Mouse (Mus musculus) heart, embryonic 14.5 days (tissue): ENCODE data around the gene Tmem230. TPM values are rescaled to one million over a fixed set of nuclear protein-coding genes. Genes with fewer than 3 reads are reported as not detected.
A peak's percentile ranks its signal among the peaks of the same experiment; 100 is the strongest.
"Not testable (repeated sequence)": the region's sequence is repeated elsewhere in the genome, so short reads cannot be mapped to it uniquely, and the experiment has no call there.

ENCODE experiments used
- ATAC-seq: fragments of 200-750 bp; cut with Nextera tagmentation; 2 replicates; pipeline ENCODE4 v1.8.0; 2017; ENCODE audit warnings: low read depth, moderate TSS enrichment; ENCODE audit not compliant: insufficient number of reproducible peaks, insufficient read depth, low FRiP score
- H3K27ac ChIP-seq, 2 experiments: fragments of 200-500 bp in 1 of 2; fragments of 300-500 bp in 1 of 2; sonication (generic) in 1 of 2; replicated peaks in 1 of 2; 2 replicates each; pipeline ENCODE4 v1.5.1; 2012 to 2014; ENCODE audit warnings: low read depth in 2 of 2, low read length in 2 of 2, control low read depth in 1 of 2, mild to moderate bottlenecking in 1 of 2, mixed read lengths in 1 of 2; ENCODE audit not compliant: control insufficient read depth in 1 of 2, insufficient read depth in 1 of 2
- H3K27me3 ChIP-seq: fragments of 300-500 bp; sonication (generic); 2 replicates; pipeline ENCODE4 v1.6.1; 2014; ENCODE audit warnings: mild to moderate bottlenecking, low read length, control low read depth; ENCODE audit not compliant: control insufficient read depth, insufficient read depth
- H3K36me3 ChIP-seq: fragments of 300-500 bp; sonication (generic); 2 replicates; pipeline ENCODE4 v1.6.1; 2014; ENCODE audit warnings: mild to moderate bottlenecking, control low read depth, low read length, mixed read lengths; ENCODE audit not compliant: control insufficient read depth, insufficient read depth
- H3K4me1 ChIP-seq, 2 experiments: fragments of 200-500 bp in 1 of 2; fragments of 300-500 bp in 1 of 2; sonication (generic) in 1 of 2; 2 replicates each; pipeline ENCODE4 v1.6.1; 2012 to 2014; ENCODE audit warnings: low read length in 2 of 2, control low read depth in 1 of 2, mixed read lengths in 1 of 2; ENCODE audit not compliant: control insufficient read depth in 2 of 2, insufficient read depth in 2 of 2
- H3K4me2 ChIP-seq: fragments of 300-500 bp; sonication (generic); 2 replicates; pipeline ENCODE4 v1.6.1; 2014; ENCODE audit warnings: mild to moderate bottlenecking, low read length
- H3K4me3 ChIP-seq, 2 experiments: fragments of 200-500 bp in 1 of 2; fragments of 300-500 bp in 1 of 2; sonication (generic) in 1 of 2; 2 replicates each; pipeline ENCODE4 v1.5.1; 2012 to 2014; ENCODE audit warnings: low read length in 2 of 2, mild to moderate bottlenecking in 2 of 2, control low read depth in 1 of 2, low read depth in 1 of 2, moderate library complexity in 1 of 2; ENCODE audit not compliant: control insufficient read depth in 1 of 2, insufficient read depth in 1 of 2
- H3K9ac ChIP-seq: fragments of 300-500 bp; sonication (generic); 2 replicates; pipeline ENCODE4 v1.6.1; 2014; ENCODE audit warnings: mild to moderate bottlenecking, low read length
- H3K9me3 ChIP-seq: fragments of 300-500 bp; sonication (generic); 2 replicates; pipeline ENCODE4 v1.6.1; 2016; ENCODE audit warnings: low read length, control low read depth; ENCODE audit not compliant: control insufficient read depth
- WGBS: fragments of 180-500 bp; shearing (Covaris S2); extraction: QIAGEN DNeasy Blood & Tissue Kit; methylation state at CpG from one replicate; pipeline ENCODE4 v1.1.7; 2014; 5-methylcytosine and 5-hydroxymethylcytosine counted together
- polyA plus RNA-seq: library from polyadenylated mRNA; unstranded; fragments of >200 nt; fragmentation: Nextera tagmentation; extraction: Ambion mirVana; gene quantifications from 2 replicates; pipeline ENCODE4 v1.2.1, GENCODE M21; 2014

The Tmem230 gene
- polyA plus RNA-seq, 1 experiment from 2014 or later, result 46.7 TPM

DNA sequence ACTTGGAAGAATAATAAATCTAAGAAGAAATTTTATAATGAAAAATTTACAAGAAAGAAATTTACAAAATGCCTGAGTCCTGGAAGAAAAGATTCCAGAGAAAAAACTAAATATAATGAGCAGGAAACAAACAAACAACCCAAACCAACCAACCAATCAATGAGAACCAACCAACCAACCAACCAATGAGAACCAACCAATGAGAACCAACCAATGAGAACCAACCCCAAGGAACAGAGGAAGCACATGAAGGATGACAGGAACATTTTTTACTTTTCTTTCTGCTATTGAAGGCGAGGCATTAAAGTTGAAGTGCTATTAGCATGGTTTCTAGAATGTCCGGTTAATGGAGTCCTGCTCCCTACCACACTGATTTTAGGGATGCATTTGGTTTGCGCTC is 13.0 kb upstream of the Tmem230 start:
- H3K27ac ChIP-seq, result no peak overlapping the region
- H3K9ac ChIP-seq, result no peak overlapping the region
- peaks cover 2 to 9% of the 10 kb centered on the region in 2 experiments; a peak in 2 of 4 replicates for H3K4me1 ChIP-seq
- H3K9me3 ChIP-seq, result no peaks in the 10 kb centered on the region
- no peak for ATAC-seq
- no peaks in the 10 kb centered on the region for H3K27me3 ChIP-seq
- no peak overlapping the region for H3K4me3 ChIP-seq
- WGBS, result 86% methylated on average over 3 of the region's 3 CpGs
- no peaks in the 10 kb centered on the region for H3K36me3 ChIP-seq
- H3K4me2 ChIP-seq, result no peak overlapping the region

DNA sequence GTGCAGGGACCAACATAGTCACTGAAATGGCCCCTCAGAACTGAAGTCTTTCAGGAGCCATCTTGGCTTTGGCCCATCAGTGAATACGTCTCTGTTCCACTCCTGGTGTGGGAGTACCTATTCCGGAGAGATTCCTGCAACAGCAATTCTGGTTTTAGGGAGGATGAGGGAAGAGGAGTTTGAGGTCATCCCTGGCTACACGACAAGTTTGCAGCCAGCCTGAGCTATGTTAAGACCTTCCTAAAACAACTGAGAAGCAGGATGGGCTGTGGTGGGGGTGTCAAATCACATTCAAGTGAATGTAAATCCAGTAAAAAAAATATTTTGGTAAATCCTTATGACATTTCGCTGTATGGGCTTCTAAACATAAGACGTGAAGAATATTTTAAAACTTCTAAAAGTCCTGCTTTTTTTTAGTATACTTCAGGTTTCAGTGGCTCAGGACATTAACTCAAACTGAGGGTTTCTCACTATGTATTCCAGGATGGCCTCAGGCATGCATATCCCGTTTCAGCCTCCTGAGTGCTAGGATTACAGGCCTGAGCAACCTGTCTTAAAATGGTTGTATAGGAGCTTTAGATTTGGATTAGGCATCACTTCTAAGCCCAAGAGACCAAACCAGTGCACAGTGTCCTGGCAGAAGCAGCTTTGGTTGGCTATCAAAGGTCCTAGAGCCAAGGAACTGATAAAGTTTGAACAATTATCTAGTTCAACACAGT is 9.9 kb upstream of the Tmem230 start:
- peaks cover 0 to 3% of the 10 kb centered on the region in 2 experiments; a peak in 1 of 4 replicates for H3K4me1 ChIP-seq
- H3K4me2 ChIP-seq, result no peak overlapping the region
- 83% methylated on average over 6 of the region's 6 CpGs for WGBS

DNA sequence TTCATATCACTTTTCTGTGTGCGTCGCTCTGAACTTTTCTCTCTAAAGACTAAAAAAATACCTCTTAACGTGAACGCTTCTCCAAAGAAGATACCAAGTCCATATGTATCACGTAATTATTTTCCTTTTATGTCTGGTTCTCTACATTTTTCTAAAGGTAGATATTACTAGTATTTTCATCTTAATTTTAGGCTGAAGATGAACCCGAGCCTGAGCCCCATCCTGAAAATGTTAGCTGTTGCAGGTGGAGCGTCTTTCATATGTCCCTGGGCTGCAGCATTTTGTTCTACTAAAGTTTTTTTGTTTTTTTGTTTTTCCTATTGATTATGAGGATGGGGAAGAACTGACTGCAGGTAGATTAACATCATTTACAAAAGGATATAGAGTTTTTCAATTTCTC is 6.0 kb upstream of the Tmem230 start:
- ATAC-seq, result no peak
- Histone ChIP-seq H3K4me1 (peaks cover 0 to 9% of the 10 kb centered on the region in 2 experiments; a peak in 3 of 4 replicates), H3K4me2 (peak overlapping the region; percentile 65), H3K4me3 (peak overlapping the region; percentile 52), H3K27me3 (no peaks in the 10 kb centered on the region), H3K36me3 (peaks cover 27% of the 10 kb centered on the region), H3K9ac (peak overlapping the region; percentile 74), H3K27ac (peak overlapping the region; percentile 63 to 83; a peak in 3 of 4 replicates), H3K9me3 (no peaks in the 10 kb centered on the region)
- WGBS, result 2% methylated on average over 7 of the region's 7 CpGs

More for the DNA sequence above, 9.9 kb upstream of the Tmem230 start:
- Histone ChIP-seq H3K27ac (no peak overlapping the region), H3K27me3 (no peaks in the 10 kb centered on the region), H3K36me3 (no peaks in the 10 kb centered on the region), H3K4me3 (no peak overlapping the region), H3K9me3 (no peaks in the 10 kb centered on the region), H3K9ac (no peak overlapping the region)
- ATAC-seq, result no peak

DNA sequence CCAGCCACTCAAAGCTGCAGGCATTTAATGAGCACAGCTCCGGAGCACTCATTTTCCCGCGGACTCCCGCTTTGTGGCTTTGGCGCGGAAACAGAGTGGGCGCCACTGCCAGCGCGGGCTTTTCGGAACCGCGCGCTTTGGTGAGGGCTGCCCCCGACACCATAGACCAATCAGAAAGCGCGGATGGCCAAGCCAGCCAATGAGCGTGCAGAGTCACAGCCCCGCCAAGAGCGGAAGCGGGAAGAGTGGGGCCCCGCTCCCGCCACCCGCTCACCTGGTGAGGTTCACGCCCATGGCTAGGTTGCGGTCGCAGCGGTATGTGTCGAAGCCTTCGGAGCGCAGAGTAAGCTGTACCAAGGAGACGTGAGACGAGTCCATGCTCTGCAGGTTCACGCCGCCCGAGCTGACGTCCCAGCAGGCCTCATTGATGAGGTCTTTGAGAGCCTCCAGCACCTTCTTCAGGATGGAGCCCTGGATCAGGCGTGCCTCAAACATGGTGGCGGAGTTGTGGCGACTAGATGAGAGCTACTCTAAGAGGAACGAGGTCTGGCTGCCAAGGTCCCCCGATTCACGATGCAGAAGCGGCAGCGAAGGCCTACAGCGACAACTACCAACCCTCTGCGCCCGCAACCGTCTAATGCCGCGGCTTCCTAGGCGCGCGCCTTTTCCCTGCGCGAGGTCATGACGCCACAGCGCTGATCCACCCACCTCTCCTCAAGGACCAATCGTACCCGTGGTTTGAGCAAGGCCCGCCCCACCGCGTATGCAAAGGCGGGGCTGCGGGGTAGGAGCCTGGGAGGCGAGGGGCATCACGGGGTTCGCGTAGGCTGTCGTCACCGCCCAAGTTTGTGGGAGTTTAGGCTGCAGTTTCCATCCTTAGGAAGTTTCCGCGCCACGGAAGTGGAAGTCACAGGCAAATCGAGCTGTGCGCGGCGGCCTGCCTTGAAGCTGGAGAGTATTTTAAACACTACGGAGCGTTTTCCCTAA is 5.2 kb upstream of the Tmem230 start, which contains the start of gene Pcna:
Gene Pcna (minus strand): TSS at position 773 of the 987 bp plus-strand sequence.
- peak; percentile 99 for ATAC-seq
- H3K27me3 ChIP-seq, result no peaks in the 10 kb centered on the region
- peak within 1 kb of the TSS; percentile 74 for H3K4me2 ChIP-seq
- peak within 1 kb of the TSS; percentile 75 for H3K9ac ChIP-seq
- no peaks in the 10 kb centered on the region for H3K9me3 ChIP-seq
- peaks cover 2 to 14% of the 10 kb centered on the region in 2 experiments for H3K4me1 ChIP-seq
- peak within 1 kb of the TSS; percentile 63 to 83 for H3K27ac ChIP-seq
- H3K4me3 ChIP-seq, result peak within 1 kb of the TSS; percentile 52 to 75
- H3K36me3 ChIP-seq, result peaks cover 33% of the 10 kb centered on the region
- WGBS, result under 1% methylated on average over 78 of the region's 79 CpGs

DNA sequence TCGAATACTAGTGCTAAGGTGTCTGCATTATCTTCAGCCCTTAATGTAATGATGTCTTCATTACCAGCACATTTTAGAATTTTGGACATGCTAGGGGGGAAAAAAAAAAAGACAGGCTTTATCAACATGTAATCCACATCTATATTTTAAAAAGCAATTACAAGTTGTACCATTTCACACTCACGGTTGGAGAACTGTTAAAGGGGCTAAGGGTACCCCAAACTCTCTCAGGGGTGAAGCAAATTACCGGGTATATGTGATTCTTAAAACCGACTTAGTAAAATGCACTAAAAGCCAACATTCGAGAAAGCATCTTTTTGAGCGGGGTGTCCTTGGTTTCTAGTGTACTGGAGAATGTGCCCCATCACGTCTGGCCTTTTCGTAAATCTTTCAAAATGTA is 4.3 kb upstream of the Tmem230 start:
- peak overlapping the region; percentile 75 for H3K9ac ChIP-seq
- H3K4me1 ChIP-seq, result peaks cover 3 to 15% of the 10 kb centered on the region in 2 experiments
- H3K9me3 ChIP-seq, result no peaks in the 10 kb centered on the region
- H3K27me3 ChIP-seq, result no peaks in the 10 kb centered on the region
- H3K27ac ChIP-seq, result no peak overlapping the region
- H3K4me3 ChIP-seq, result peak overlapping the region; percentile 52 to 75
- peak overlapping the region; percentile 74 for H3K4me2 ChIP-seq
- ATAC-seq, result no peak
- H3K36me3 ChIP-seq, result peaks cover 33% of the 10 kb centered on the region
- 7% methylated on average over 8 of the region's 8 CpGs for WGBS

DNA sequence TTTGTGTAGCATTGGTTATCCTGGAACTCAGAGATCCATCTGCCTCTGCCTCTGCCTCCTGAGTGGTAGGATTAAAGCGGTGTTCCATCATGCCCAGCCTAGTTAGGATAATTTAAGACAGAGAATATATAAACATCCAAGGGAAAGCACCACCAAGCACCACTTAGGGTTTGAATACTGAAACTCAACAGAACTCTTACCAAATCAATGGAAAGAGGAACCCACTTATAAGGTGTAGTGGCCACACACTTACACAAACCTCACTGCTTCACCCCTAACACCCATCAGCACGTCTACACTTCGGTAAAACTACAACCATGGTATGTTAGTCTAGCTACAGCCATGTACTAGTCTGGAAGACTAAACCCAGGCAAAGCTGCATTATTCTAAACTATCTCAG is 4.2 kb downstream of the Tmem230 start:
- Histone ChIP-seq H3K9me3 (no peaks in the 10 kb centered on the region), H3K4me1 (peaks cover 3 to 5% of the 10 kb centered on the region in 2 experiments; a peak in 2 of 4 replicates), H3K27ac (no peak overlapping the region), H3K4me3 (no peak overlapping the region), H3K36me3 (peaks cover 46% of the 10 kb centered on the region), H3K27me3 (no peaks in the 10 kb centered on the region), H3K9ac (no peak overlapping the region), H3K4me2 (no peak overlapping the region)
- 98% methylated on average over 3 of the region's 3 CpGs for WGBS
- ATAC-seq, result no peak

DNA sequence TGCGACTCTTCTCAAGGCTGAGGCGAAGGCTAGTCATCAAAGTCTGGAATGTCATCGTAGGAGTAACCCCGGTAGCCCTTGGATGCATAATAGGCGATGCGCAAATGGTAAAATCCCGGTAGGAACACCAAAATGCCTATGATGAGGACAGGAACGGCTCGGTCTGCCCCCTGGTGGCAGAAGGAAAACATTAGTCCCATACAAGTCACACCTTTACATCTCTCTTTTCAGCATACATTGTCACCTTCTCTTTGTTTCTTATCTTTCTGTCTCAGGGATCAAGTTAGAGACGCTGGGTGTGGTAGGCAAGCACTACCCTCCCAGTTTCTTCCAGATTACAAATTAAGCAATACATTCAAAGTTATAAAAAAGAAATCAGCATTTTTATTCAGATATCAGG is 7.2 kb downstream of the Tmem230 start:
- not testable (repeated sequence) for H3K4me1 ChIP-seq, H3K9ac ChIP-seq
- 19% methylated on average over 5 of the region's 10 CpGs for WGBS

More for the DNA sequence above, 7.2 kb downstream of the Tmem230 start:
- not testable (repeated sequence) for H3K27ac ChIP-seq, H3K4me3 ChIP-seq, H3K27me3 ChIP-seq, H3K9me3 ChIP-seq, ATAC-seq, H3K4me2 ChIP-seq
- peaks cover 45% of the 10 kb centered on the region for H3K36me3 ChIP-seq
